Mouse (Mus musculus): ENCODE results near the gene C330021F23Rik.

- TF ChIP-seq CTCF (IDR thresholded peaks at IDR 0.05; ENCODE audit: extremely low read depth, insufficient read depth, low read length) (no peak), POLR2A (IDR thresholded peaks at IDR 0.05; ENCODE audit: extremely low read depth, insufficient read depth, low read length) (no peak)
Observed at GRCm38 (mm10) chr8:3622119-3622518, 54.3 kb downstream of the C330021F23Rik start.
